Mouse (Mus musculus) brain, embryonic 18.5 days (tissue): ENCODE results near the gene Irx4.

Source experiments
- DNase-seq: peaks from one replicate; pipeline ENCODE4 v3.0.0-alpha.2; 2012; ENCODE audit warnings: low read depth, low spot score

Gene Irx4

DNA sequence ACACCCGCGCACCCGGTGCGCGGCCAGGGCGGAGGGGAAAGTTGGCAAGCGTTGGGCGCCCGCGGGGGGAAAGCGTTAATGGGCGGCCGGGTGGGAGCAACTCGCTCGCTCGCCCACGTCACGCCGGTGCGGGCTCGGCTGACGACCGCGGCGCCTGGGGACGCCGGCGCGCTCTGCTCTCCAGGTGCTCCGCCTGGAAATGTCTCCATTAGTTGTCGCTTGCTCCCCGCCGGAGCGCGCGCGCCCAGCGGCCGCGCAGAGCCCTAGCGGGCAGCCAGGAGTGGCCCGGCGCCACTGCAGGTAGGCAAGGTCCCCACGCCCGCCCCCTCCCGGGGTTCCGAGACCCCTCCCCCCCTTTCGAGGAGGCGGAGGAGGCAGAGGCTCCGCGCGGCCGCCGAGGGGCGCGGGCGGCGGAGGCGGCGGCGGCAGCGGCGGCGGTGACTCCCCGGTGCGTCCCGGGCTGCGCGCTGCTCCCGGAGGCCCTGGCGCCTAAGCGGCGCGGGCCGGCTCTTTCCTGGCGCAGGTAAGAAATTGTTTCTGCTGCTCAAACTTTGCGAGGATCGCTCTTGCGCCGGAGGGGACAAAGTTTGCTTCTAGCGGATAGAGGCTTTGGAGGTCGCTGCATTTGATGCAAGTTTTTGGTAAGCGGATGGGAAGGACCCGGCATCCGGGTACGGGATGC, at the start of gene Irx4:
TSS of gene Irx4 (plus strand) at position 126 of the 682 bp plus-strand sequence.
- DNase-seq: no peak

DNA sequence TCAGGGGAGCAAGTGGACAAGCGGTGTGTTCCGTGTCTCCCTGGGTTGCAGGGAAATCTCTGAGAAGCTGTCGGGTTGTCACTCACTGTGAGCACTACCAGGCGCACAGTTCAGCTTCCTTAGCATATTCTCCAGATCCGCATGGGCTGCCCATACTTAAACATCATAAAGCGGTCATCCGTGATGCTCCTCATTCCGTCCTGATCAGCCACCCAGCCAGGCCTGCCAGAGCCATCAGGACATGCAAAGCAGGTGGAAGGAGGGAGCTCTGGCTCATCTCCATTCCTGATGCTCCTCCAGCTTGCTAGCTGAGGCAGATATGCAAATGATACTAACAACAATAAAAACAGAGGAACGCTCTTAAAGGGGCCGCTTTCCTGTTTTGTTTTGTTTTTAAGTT, 46.0 kb upstream of the Irx4 start:
- DNase-seq: no peak

DNA sequence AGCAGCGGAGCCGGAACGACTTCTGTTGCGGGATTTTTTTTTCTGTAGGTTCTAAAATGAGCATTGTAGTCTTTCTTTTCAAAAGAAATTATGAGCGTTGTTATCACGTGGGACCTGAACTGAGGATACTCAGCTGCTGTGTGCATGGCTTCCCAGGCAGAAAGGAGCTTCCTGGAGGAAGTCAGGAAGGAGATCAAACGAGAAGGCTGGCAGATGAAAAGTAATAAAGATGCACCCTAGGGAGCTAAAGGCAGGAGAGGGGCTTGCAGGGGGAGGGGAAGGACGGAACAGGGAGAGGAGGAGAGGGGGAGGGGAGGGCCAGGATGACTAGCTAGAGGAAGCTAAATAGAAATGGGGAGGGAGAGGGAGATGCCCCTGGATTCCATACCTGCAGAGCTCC, 23.8 kb upstream of the Irx4 start:
- no peak for DNase-seq

DNA sequence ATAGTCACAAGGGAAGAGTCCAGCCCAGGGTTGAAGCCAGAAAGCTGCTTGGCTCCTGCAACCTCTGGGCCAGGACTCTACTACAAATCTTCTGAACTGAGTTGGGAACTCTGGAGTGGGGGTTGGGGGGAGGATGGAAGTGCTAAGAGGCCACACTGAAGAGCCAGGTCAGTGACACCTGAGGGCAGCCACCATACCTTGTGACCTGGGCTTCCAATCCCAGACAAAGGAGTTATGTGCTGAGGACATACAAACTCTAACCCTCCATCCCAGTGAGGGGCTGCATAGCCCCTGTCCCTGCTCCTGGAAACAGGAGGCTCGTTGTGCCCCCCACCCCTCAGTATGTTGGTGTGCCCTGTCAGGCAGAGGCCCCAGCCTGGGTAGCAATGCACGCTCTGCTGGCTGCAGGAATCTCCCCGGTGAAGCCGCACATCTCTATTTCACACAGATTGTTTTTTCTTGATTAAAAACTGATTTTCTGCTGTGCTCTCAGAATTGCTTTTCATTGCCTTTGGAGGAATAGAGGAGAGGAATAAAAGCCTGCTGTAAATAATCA, 21.0 kb upstream of the Irx4 start:
- DNase-seq: no peak

DNA sequence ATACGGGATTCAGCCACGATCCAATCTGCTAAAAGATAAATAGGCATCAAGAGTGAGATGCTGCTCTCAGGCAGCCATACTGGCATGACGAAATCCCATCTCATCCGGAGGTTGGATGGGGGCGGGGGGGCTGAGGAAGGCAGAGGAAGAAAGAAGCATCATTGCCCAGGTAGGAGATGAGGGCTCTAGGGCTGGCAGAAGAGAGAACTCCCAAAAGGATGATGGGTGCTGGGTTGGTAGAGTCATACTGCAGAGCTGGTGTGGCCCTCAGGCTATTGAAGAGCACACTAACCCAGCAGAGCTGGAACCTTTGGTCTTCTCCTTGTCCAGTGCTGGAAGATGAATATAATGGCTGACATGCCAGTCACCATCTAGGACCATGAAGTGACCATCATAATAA, 17.7 kb upstream of the Irx4 start:
- DNase-seq: no peak

DNA sequence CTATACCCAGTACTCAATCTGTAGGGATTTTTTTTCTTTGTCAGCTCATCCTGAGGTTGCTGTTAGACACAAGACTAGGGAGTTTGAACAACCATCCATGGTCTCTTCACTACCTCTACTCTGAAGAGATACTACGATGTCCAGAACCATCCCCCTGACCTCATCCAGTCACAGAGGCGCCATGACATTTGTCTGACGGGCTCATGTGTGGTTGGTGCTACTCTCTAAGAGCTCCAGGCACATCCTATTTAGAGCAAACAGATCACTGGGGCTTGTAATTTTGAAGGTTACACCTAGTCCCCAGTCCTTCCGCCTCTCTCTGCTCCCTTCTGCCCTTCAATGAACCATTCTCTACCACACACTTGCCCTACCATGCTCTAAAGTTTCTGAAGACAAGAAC, 13.3 kb upstream of the Irx4 start:
- DNase-seq: no peak

DNA sequence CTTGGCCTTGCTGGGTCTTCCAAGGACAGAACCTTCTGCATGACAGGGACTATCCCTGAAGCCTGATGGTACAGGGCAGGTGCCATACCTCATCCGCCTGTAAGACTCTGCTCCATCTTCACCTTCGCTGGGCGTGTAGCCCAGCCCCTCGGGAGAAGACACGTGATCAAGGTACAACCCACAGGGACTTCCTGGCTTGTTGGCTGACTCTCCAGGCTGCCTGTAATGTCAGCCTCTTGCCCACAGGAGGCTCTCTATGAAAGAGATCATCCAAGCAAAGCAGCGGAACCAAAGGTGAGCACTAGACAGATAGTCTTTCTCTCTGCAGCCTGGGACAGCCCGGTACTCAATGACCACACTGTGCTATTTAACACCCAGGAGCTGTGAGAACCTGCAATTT, 9.1 kb upstream of the Irx4 start:
- no peak for DNase-seq

DNA sequence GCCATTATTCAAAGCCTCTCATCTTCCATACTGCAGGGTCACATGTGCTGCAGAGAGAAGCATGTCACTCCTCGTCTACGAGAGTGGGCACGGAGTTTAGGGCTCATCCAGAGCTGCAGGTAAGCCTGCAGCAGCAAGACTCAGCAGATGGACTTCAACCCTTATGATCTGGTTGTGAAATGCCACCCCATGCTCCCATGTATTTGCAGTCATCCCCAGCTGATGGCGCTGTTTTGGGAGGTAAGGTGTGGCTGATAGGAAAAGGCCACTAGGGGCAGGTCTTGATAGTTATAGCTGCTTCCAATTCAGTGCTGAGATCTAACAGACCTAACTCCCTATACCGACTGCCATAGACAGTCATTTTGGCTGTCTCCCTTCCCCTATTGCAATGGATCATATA, 8.3 kb upstream of the Irx4 start:
- DNase-seq: no peak

DNA sequence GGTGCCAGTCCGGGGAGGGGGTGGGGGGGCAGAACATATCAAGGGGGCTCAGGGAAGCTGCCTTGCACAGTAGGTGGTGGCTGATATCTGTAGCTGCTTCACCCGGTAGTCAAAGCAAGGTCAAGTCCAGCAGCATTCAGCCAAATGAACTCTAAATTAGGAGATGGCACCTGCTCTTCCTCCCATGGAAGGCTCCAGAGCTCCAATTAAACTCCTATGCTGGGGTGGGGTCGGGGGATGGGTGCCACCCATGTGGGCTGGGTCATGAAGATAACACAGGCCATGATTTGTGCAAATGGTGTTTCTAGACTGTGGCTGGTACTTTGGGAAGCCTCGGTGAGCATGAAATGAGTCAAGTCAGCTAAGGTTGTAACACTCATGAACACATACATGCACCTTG, 1.9 kb upstream of the Irx4 start:
- DNase-seq: no peak

DNA sequence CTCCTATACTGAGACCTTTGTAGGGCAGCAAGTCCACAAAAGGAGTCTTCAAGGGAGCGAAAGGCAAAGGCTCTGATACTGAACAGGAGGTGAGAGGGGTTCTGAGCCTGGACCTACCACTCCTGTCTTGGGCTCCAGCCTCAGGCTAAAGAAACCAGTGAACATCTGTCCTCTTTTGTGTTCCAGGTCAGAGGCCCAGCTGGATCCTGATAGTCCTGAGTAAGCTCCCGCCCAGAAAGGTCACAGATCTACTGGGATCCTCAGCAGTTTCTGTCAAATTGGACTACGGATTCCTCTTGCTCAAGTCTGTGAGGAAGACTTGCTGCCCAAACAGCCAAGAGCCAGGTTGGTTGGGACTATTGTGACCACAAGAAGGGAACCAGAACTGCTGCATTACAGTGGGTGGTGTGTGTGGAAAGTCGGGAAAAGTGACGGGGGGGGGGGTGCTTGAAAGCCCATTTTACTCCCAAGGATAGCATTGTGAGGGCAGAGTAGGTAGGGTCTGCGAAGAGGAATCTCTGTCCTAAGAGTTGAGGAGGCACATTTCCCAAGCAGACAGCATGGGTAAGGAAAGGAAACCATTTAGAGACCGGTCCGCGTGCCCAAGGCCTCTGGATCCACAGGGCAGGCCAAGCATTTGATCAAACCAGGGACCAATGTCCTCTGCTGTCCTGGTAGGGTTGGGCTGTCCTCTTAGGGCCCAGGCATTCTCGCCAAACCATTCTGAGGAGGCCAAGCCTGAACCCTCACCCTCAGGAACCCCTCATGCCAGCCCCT, 514 bp upstream of the Irx4 start:
- DNase-seq: no peak

DNA sequence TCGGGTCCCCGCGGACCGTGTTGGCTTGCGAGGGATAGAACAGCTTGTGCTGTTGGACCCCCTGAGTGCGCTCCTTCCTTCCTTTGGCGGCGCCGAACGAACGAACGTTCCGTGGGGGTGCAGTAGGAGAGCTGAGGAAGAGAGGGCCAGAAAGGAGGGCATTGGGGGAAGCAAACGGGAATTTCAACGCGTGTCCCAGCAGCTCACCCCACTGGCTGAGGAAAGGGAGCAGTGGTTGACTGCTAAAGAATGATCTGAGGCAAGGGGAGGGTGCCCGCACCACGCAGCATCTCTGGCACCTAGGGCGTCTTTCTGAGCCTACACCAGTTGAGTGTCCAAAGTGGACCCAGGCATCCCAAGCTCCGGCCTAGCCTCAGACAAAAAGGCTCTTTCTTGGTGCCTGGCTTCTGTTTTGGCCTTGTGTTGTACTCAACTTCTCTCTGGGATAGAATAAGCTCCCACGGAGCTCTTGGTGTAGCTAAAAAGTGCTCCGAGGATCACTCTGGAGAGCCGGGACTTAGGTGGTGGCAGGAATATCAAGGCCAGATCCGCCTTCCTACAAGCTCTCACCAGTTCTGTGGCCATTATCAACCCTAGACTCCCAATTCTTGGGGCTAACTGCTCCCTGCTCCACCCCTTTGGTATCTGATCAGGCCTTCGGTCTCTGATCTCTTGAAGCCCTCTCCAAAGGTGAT, 904 bp downstream of the Irx4 start:
- no peak for DNase-seq

DNA sequence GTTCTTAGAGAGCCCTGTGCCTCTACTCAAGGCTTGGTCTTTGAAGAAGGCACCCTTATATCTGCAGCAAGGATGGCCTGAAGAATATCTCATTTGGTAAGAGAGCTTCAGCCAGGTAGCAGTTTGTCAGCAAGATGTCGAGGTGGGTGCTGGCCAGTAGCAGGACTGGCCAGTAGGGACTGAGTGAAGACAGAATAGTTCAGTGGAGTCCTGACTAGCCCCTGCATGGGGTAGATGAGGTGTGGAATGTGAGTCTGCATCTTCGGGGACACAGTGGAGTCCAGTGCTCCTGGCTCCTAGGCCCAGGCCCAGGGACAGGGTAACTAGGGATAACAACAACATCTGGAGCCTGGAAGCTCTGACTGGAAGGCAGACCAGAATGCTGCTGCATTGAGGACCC, 1.6 kb downstream of the Irx4 start:
- DNase-seq: no peak

DNA sequence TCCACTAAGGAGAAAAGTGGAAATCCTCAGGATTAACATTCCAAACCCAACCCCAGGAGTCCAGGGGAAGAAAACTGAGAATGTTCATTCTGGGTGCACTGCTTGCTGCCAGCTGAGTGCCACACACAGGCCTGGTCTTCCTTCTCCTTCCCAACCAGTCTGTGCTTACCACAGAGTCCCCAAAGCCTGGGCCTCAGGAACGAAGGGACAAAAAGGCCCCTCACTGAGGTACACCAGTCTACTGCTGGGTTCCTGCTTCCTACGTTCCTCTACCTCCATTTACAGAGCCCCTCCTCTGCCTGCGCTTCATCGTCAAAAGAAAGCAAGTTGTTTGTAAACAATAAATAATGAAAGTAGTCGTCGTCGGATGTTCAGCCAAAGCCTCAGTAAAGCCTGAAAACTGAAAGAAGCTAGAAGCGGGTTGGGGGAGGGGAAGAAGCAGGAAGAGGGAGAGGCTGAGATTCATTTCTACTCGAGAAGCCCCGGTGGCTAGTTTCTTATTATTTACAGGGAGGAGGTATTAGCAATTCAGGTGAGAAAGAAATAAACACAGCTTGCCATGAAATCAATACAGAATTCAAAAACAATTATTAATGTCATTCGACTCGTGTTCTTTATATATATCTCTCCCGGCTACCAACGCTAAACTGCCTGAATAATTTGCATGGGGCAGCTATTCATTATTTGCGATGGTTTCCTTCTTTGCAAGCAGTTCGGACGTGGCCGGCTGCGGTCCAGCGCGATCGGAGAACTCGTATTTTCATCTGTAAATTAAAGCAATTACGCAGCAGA, 2.3 kb downstream of the Irx4 start:
- no peak for DNase-seq

DNA sequence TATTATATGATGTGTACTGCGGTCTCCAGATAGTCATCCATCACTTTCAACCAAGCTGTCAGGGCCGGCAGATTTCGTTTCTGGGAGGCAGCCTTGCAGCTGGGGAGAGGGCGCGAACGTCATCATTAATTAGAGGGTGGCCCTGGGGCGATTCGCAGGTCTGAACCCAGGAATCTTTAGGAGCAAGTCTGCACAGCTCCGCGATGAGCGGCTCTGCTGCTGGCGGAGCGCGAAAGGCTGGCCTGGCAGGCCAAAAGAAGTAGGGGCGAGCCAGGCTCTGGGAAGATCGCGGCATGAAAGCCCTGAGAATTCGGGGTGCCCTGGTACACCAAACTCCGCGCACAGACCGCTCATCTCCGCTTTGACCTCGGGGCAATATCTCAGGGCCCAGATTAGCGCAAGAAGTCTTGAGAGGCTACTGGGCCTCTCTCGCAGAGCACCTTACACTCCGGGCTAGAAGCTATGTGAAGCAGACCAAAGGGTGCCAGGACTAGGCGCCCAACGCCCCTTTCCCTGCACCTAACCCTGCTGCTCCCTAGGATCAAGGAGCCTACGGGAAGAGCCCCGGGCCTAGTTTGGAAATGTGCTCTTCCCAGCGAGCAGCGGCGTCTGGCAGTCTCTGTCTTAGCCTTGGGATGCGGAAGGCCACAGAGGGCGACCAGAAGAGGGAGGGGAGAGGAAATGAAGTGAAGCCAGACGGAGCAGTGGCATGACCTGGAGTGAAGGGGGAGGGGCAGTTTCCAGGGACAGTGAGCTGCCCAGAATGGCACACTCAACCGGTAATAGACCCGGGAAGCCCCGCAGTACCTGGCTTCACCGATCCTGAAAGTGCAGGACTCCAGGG, 3.1 kb downstream of the Irx4 start:
- no peak for DNase-seq

DNA sequence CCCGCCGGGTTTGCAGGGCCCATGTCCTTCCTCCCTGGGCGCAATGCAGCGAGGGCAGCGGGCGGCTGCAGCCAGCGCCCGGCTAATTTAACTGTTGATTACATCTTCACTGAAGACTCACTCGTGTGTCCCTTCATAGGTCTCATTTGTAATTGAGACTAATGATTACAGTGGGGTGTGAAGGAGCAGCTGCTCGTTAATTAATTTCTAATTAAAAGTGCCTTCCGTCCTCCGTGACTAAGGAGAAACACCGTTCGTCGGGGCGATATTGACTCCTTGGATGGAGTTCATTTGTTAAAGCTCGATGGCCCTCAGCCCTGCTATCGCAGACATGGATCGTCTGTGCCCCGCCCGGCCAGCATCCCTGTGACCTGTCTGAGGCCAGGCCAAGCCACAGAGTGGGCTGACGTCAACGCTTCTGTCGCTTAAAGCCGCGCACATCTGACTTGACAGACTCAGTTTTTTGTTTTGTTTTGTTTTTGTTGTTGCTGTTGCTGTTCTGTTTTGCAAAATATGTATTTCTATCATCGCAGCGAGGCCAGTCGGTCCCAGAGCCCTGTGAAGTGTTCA, 4.0 kb downstream of the Irx4 start:
- DNase-seq: no peak

DNA sequence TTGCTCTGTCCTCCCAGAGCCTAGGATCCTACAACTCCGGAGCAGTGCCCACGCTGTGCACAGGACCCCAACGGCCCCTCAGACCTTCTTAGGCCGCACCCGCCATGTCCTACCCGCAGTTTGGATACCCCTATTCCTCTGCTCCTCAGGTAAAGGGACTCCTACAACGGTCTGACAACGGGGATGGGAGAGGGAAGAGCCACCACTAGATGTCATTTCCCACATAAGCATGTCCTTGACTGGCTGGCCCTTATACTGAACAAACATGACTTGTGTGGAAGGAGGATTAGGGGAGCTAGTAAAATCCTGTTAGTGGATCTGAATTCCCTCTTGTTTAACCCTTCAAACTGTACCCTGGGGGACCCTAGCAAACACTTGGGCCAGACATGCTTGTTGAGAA, 4.6 kb downstream of the Irx4 start:
- no peak for DNase-seq

DNA sequence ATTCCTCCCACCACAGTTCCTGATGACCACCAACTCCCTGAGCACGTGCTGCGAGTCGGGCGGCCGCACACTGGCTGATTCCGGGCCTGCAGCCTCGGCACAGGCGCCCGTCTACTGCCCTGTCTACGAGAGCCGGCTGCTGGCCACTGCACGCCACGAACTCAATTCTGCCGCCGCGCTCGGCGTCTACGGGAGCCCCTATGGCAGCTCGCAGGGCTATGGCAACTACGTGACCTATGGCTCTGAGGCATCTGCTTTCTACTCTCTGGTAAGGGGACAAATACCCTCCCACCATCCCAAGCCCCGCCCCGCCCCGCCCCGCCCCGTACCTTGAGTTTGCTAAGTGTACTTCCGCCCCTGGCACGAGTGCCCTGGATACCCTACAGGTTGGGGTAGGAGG, 5.2 kb downstream of the Irx4 start:
- no peak for DNase-seq

DNA sequence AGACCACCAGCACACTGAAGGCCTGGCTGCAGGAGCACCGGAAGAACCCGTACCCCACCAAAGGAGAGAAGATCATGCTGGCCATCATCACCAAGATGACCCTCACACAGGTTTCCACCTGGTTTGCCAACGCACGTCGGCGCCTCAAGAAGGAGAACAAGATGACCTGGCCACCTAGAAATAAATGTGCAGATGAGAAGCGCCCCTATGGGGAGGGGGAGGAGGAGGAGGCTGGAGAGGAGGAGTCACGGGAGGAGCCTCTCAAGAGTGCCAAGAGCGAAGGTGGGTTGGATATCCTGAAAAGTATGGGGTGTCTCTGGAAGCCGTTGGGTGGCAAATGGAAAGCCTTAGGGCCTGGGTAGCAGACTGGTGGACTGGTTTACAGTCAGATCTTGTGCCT, 7.3 kb downstream of the Irx4 start:
- DNase-seq: no peak

DNA sequence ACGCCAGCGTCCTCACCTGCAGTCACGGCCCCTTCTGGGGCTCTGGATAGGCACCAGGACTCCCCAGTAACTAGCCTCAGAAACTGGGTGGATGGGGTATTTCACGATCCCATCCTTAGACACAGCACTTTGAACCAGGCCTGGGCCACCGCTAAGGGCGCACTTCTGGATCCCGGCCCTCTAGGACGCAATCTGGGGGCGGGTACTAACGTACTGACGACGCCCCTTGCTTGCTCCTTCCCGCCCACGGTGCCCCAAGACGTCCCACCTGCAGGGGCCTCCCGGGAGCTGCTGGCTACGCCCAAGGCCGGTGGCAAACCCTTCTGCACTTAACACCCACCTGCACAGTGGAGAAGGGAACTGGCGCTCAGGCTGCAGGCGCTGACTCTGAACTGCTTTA, 8.4 kb downstream of the Irx4 start:
- no peak for DNase-seq

DNA sequence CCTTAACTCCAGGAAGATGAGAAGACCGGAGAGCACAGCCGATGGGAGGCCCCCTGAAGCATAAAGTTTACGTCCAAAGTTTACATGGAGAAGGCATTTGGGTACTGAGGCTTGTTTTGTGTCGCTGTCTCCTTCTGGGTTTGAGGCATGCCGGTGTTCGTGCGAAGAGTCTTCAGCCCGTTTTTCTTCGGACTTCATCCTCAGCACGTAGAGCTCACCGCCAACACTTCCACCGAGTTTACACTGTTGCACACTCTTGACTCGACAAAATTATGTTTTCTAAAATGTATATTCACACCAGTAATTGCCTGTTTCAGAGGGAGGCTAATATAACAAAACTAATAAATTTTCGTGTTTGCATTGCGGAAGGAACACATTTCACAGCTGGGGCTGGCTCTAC, 9.0 kb downstream of the Irx4 start:
- no peak for DNase-seq

DNA sequence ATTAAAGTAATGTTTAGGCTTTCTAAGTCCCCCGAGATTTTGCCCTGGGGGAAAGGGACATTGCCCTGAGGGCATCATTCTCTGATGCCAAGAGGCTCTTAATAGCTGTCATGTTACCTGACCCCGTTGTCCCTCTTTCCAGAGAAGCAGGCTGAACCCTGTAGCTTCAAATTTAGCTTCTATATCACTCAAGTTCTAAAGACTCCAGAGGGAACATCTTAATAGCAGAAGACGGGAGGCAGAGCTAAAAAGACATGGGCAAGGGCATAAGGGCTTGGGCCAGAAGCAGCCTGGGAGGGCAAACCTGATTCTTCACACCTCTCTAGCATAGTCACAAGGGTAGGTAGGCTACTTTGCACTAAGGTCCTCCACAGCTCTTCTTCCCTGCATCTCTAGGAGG, 9.6 kb downstream of the Irx4 start:
- no peak for DNase-seq
